Mouse (Mus musculus): Measurements from ENCODE around the gene Rnf148. TPM values are rescaled to one million over a fixed set of nuclear protein-coding genes. Genes with fewer than 3 reads are reported as not detected.

Gene Rnf148
- polyA plus RNA-seq, 1 experiment from 2014 or later, result not detected

GRCm38 (mm10) chr6:23630465-23630864 lies 24.5 kb downstream of the Rnf148 start:
- ATAC-seq (replicated peaks; ENCODE audit: low FRiP score) (no peak), DNase-seq (ENCODE audit: low spot score) (no peak)
- Histone ChIP-seq H3K27me3 (replicated peaks; ENCODE audit: control insufficient read depth, insufficient read depth, low read length) (no peaks in the 10 kb centered on the region), H3K9ac (ENCODE audit: low read depth, low read length) (no peak overlapping the region), H3K4me2 (no peak overlapping the region), H3K27ac (ENCODE audit: low read depth, low read length) (no peak overlapping the region), H3K9me3 (ENCODE audit: control insufficient read depth, low read length) (no peaks in the 10 kb centered on the region), H3K4me3 (ENCODE audit: low read depth, low read length) (no peak overlapping the region), H3K4me1 (replicated peaks; ENCODE audit: control insufficient read depth, insufficient read depth, low read length) (no peaks in the 10 kb centered on the region), H3K36me3 (ENCODE audit: control insufficient read depth, insufficient read depth, low read length) (no peaks in the 10 kb centered on the region)
- WGBS, result 38% methylated on average over 4 of the region's 4 CpGs

Other genes with a start within 250 kb of the Rnf148 start
- not detected in 2 replicates for gene Rnf133, start 4.8 kb downstream of the Rnf148 start, polyA plus RNA-seq (2014; fragmentation: Nextera tagmentation; extraction: Ambion mirVana)
- gene Cadps2, start 184.3 kb upstream of the Rnf148 start, polyA plus RNA-seq (2014; fragmentation: Nextera tagmentation; extraction: Ambion mirVana), result 0.23 and 0.29 TPM in 2 replicates

All from liver, embryonic 11.5 days (tissue).